ENCODE assay signal across 4 mouse cellular contexts in the genomic region with DNA sequence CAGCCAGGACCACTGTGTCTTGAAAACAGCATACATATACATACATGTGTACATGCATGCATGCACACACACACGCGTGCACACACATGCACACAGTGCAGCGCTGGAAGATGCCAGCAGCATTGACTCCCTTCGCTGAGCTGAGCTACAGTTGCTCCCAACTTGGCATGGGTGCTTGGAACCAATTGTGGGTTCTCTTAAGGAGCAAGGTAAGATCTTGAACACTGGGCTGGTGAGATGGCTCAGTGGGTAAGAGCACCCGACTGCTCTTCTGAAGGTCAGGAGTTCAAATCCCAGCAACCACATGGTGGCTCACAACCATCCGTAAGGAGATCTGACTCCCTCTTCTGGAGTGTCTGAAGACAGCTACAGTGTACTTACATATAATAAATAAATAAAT. TPM values are rescaled to one million over a fixed set of nuclear protein-coding genes. Genes with fewer than 3 reads are reported as not detected.
"Had no signal": no experiment of that assay in that cellular context is flagged by ENCODE, and none has a peak within 500 bp of the region (broad histone marks: within the 10 kb centered on the region; RNA-seq: fewer than 3 reads in every experiment).

No protein-coding gene starts in this region.

RNA-seq across cellular contexts. Expression of a gene that starts 2.3 kb away (rescaled TPM):
- total RNA-seq: neutrophil, adult 5-6 weeks had no signal

RNA-seq across cellular contexts. Expression of a gene that starts 10.3 kb away (rescaled TPM):
- total RNA-seq: megakaryocyte progenitor cell, adult 5-6 weeks; megakaryocyte-erythroid progenitor cell, adult 5-6 weeks; neutrophil, adult 5-6 weeks had no signal
- polyA plus RNA-seq: macrophage had no signal

RNA-seq across cellular contexts. Expression of a gene that starts 16.2 kb away (rescaled TPM):
- total RNA-seq: neutrophil, adult 5-6 weeks had no signal

RNA-seq across cellular contexts. Expression of a gene that starts 16.6 kb away (rescaled TPM):
- total RNA-seq: neutrophil, adult 5-6 weeks had no signal
